Mouse (Mus musculus): ENCODE measurements at regions not wholly inside any gene's neighbourhood (a gene's known extent, or its start where the extent isn't known, plus 50 kb on each side); places are given as distances from the start of the nearest gene placed in this dataset.
"Not testable (repeated sequence)": the region's sequence is repeated elsewhere in the genome, so short reads cannot be mapped to it uniquely, and the experiment has no call there.

GRCm38 (mm10) chr2:123887587-123887986, 202.2 kb upstream of the Sema6d start:
- 82% methylated on average over 2 of the region's 2 CpGs for WGBS
- TF ChIP-seq CTCF (IDR thresholded peaks at IDR 0.05), result no peak
- H3K36me3 ChIP-seq (ENCODE audit: insufficient read depth, low read length), result no peaks in the 10 kb centered on the region

GRCm38 (mm10) chr2:123911921-123912320, 177.8 kb upstream of the Sema6d start:
- whole genome bisulfite sequencing, result 87% methylated on average over 4 of the region's 4 CpGs
- H3K9me3 ChIP-seq (ENCODE audit: low read length); H3K4me1 ChIP-seq (ENCODE audit: insufficient read depth, low read length); DNase-seq (ENCODE audit: low spot score); H3K9ac ChIP-seq (replicated peaks; ENCODE audit: low read length, poor library complexity, severe bottlenecking); ATAC-seq (ENCODE audit: low FRiP score); H3K4me3 ChIP-seq (ENCODE audit: low read depth, low read length); H3K4me2 ChIP-seq (ENCODE audit: low read depth, low read length, poor library complexity, severe bottlenecking); H3K36me3 ChIP-seq (ENCODE audit: insufficient read depth, low read length); H3K27ac ChIP-seq (ENCODE audit: low read depth, low read length); H3K27me3 ChIP-seq (ENCODE audit: insufficient read depth, low read length): not testable (repeated sequence)

More at GRCm38 (mm10) chr2:123887587-123887986, 202.2 kb upstream of the Sema6d start:
- DNase-seq (ENCODE audit: low spot score), result no peak
- no peak overlapping the region for H3K4me3 ChIP-seq (ENCODE audit: low read depth, low read length)
- H3K4me2 ChIP-seq (ENCODE audit: low read depth, low read length, poor library complexity, severe bottlenecking), result no peak overlapping the region
- no peak for ATAC-seq (ENCODE audit: low FRiP score)
- no peaks in the 10 kb centered on the region for H3K9me3 ChIP-seq (ENCODE audit: low read length)
- H3K27ac ChIP-seq (ENCODE audit: low read depth, low read length), result no peak overlapping the region
- H3K4me1 ChIP-seq (ENCODE audit: insufficient read depth, low read length), result no peaks in the 10 kb centered on the region
- no peaks in the 10 kb centered on the region for H3K27me3 ChIP-seq (ENCODE audit: insufficient read depth, low read length)
- H3K9ac ChIP-seq (replicated peaks; ENCODE audit: low read length, poor library complexity, severe bottlenecking), result no peak overlapping the region

DNA sequence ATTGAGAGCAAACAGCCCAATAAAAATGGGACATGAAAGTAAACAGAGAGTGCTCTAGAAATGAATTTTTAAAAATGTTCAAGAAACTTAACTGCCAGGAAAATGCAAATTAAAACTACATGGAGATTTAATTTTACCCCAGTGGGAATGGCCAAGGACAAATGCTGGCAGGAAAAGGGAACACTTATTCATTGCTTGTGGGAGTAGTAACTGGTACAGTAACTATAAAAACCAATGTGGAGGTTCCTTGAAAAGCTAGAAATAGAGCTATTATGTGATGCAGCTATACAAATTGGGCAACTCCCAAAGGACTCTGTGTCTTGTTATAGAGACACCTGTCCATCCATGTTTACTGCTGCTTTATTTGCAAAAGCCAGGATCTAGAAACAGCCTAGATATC, 175.7 kb upstream of the Sema6d start:
- no peak for DNase-seq (ENCODE audit: low spot score)
- Histone ChIP-seq H3K9me3 (ENCODE audit: low read length) (no peaks in the 10 kb centered on the region), H3K4me3 (ENCODE audit: low read depth, low read length) (no peak overlapping the region)

GRCm38 (mm10) chr2:123920418-123920817, 169.4 kb upstream of the Sema6d start:
- H3K4me3 ChIP-seq (ENCODE audit: low read depth, low read length), result no peak overlapping the region
- DNase-seq (ENCODE audit: low spot score) (no peak), ATAC-seq (ENCODE audit: low FRiP score) (no peak)
- H3K4me2 ChIP-seq (ENCODE audit: low read depth, low read length, poor library complexity, severe bottlenecking), result no peak overlapping the region
- no peak for TF ChIP-seq CTCF (IDR thresholded peaks at IDR 0.05)
- no peaks in the 10 kb centered on the region for H3K36me3 ChIP-seq (ENCODE audit: insufficient read depth, low read length)
- H3K27me3 ChIP-seq (ENCODE audit: insufficient read depth, low read length), result no peaks in the 10 kb centered on the region
- no peaks in the 10 kb centered on the region for H3K9me3 ChIP-seq (ENCODE audit: low read length)
- H3K9ac ChIP-seq (replicated peaks; ENCODE audit: low read length, poor library complexity, severe bottlenecking), result no peak overlapping the region
- H3K4me1 ChIP-seq (ENCODE audit: insufficient read depth, low read length), result no peaks in the 10 kb centered on the region
- no peak overlapping the region for H3K27ac ChIP-seq (ENCODE audit: low read depth, low read length)
- 58% methylated on average over 2 of the region's 2 CpGs for WGBS

More for the DNA sequence above, 175.7 kb upstream of the Sema6d start:
- ATAC-seq (ENCODE audit: low FRiP score), result no peak
- Histone ChIP-seq H3K9ac (replicated peaks; ENCODE audit: low read length, poor library complexity, severe bottlenecking) (no peak overlapping the region), H3K27ac (ENCODE audit: low read depth, low read length) (no peak overlapping the region), H3K4me2 (ENCODE audit: low read depth, low read length, poor library complexity, severe bottlenecking) (no peak overlapping the region), H3K27me3 (ENCODE audit: insufficient read depth, low read length) (no peaks in the 10 kb centered on the region), H3K4me1 (ENCODE audit: insufficient read depth, low read length) (no peaks in the 10 kb centered on the region), H3K36me3 (ENCODE audit: insufficient read depth, low read length) (no peaks in the 10 kb centered on the region)
- no peak for TF ChIP-seq CTCF (IDR thresholded peaks at IDR 0.05)

- H3K36me3 ChIP-seq (ENCODE audit: insufficient read depth, low read length), result no peaks in the 10 kb centered on the region
- H3K4me2 ChIP-seq (ENCODE audit: low read depth, low read length, poor library complexity, severe bottlenecking), result no peak overlapping the region
- TF ChIP-seq CTCF (IDR thresholded peaks at IDR 0.05), result no peak
- H3K27me3 ChIP-seq (ENCODE audit: insufficient read depth, low read length), result no peaks in the 10 kb centered on the region
- DNase-seq (ENCODE audit: low spot score), result no peak
- H3K4me1 ChIP-seq (ENCODE audit: insufficient read depth, low read length), result no peaks in the 10 kb centered on the region
- no peak overlapping the region for H3K4me3 ChIP-seq (ENCODE audit: low read depth, low read length)
- H3K27ac ChIP-seq (ENCODE audit: low read depth, low read length), result no peak overlapping the region
- ATAC-seq (ENCODE audit: low FRiP score), result no peak
- H3K9me3 ChIP-seq (ENCODE audit: low read length), result no peaks in the 10 kb centered on the region
- no peak overlapping the region for H3K9ac ChIP-seq (replicated peaks; ENCODE audit: low read length, poor library complexity, severe bottlenecking)
These were observed 161.7 kb upstream of the Sema6d start for GRCm38 (mm10) chr2:123928066-123928465.

- no peaks in the 10 kb centered on the region for H3K9me3 ChIP-seq (ENCODE audit: low read length)
- H3K36me3 ChIP-seq (ENCODE audit: insufficient read depth, low read length), result no peaks in the 10 kb centered on the region
- no peak for TF ChIP-seq CTCF (IDR thresholded peaks at IDR 0.05)
- WGBS, result 88% methylated on average over 2 of the region's 2 CpGs
- H3K27me3 ChIP-seq (ENCODE audit: insufficient read depth, low read length), result no peaks in the 10 kb centered on the region
- H3K9ac ChIP-seq (replicated peaks; ENCODE audit: low read length, poor library complexity, severe bottlenecking), result no peak overlapping the region
- no peak overlapping the region for H3K4me2 ChIP-seq (ENCODE audit: low read depth, low read length, poor library complexity, severe bottlenecking)
- H3K27ac ChIP-seq (ENCODE audit: low read depth, low read length), result no peak overlapping the region
- no peak for ATAC-seq (ENCODE audit: low FRiP score)
- no peak overlapping the region for H3K4me3 ChIP-seq (ENCODE audit: low read depth, low read length)
- H3K4me1 ChIP-seq (ENCODE audit: insufficient read depth, low read length), result no peaks in the 10 kb centered on the region
- DNase-seq (ENCODE audit: low spot score), result no peak
These were observed 152.9 kb upstream of the Sema6d start for GRCm38 (mm10) chr2:123936896-123937295.

- Histone ChIP-seq H3K27me3 (ENCODE audit: insufficient read depth, low read length) (no peaks in the 10 kb centered on the region), H3K9me3 (ENCODE audit: low read length) (no peaks in the 10 kb centered on the region), H3K36me3 (ENCODE audit: insufficient read depth, low read length) (no peaks in the 10 kb centered on the region), H3K27ac (ENCODE audit: low read depth, low read length) (no peak overlapping the region), H3K4me1 (ENCODE audit: insufficient read depth, low read length) (no peaks in the 10 kb centered on the region), H3K9ac (replicated peaks; ENCODE audit: low read length, poor library complexity, severe bottlenecking) (no peak overlapping the region), H3K4me3 (ENCODE audit: low read depth, low read length) (no peak overlapping the region), H3K4me2 (ENCODE audit: low read depth, low read length, poor library complexity, severe bottlenecking) (no peak overlapping the region)
- WGBS, result 88% methylated on average over 7 of the region's 7 CpGs
- DNase-seq (ENCODE audit: low spot score) (peak; percentile 10), ATAC-seq (ENCODE audit: low FRiP score) (no peak)
- TF ChIP-seq CTCF (IDR thresholded peaks at IDR 0.05), result no peak
These were observed 126.2 kb upstream of the Sema6d start for GRCm38 (mm10) chr2:123963606-123964005.

All from midbrain, postnatal 0 days (tissue).